Mouse (Mus musculus): ENCODE measurements at regions not wholly inside any gene's neighbourhood (a gene's known extent, or its start where the extent isn't known, plus 50 kb on each side); places are given as distances from the start of the nearest gene placed in this dataset.

DNA sequence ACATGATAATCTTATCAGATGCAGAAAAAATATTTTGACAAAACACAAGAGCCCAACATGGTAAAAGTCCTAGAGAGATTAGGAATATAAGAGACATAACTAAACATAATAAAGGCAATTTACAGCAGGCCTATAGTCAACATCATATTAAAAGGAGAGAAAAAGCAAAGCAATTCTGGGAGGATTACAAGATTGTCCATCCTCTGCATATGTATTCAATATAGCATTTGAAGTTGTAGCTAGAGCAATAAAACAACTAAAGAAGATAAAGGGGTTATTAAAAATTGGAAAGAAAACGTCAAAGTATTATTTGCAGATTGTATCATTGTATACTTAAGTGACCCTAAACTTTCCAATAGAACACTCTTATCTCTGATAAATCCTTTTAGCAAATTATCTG is 602.1 kb upstream of the Acvr2a start:
- H3K9me3 ChIP-seq (ENCODE audit: low read length) = 0 out of 2 replicates have a peak, but pooled peaks cover 2% of the 10 kb centered on the region
- TF ChIP-seq CTCF (IDR thresholded peaks at IDR 0.05) = no peak
- ATAC-seq (ENCODE audit: low FRiP score) (no peak), DNase-seq (ENCODE audit: low spot score) (no peak)
- H3K36me3 ChIP-seq (ENCODE audit: insufficient read depth, low read length) = no peaks in the 10 kb centered on the region
- H3K4me2 ChIP-seq (ENCODE audit: low read depth, low read length, poor library complexity, severe bottlenecking) = no peak overlapping the region
- H3K27ac ChIP-seq (ENCODE audit: low read depth, low read length) = no peak overlapping the region
- H3K27me3 ChIP-seq (ENCODE audit: insufficient read depth, low read length) = no peaks in the 10 kb centered on the region
- no peak overlapping the region for H3K4me3 ChIP-seq (ENCODE audit: low read depth, low read length)
- H3K4me1 ChIP-seq (ENCODE audit: insufficient read depth, low read length) = no peaks in the 10 kb centered on the region
- WGBS = 75% methylated on average over 1 of the region's 1 CpGs
- no peak overlapping the region for H3K9ac ChIP-seq (replicated peaks; ENCODE audit: low read length, poor library complexity, severe bottlenecking)

DNA sequence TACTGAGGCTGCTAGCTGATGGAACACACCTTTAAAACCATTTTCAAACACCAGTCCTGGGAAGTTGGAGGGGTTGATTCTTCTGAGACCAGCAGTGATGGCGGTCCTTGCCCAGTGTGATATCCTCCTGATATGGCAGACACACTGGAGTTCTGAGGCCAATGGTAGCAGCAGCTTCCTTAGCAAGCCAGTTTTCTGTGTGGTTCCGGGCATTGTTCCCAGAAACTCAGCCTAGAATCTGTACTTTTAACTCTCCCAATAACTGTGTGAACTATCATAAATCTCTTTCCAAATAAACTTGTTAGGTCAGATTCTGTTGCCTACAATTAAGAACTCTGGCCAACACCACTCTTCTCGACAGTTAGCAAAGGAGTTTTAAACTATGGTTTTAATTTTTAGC is 593.1 kb upstream of the Acvr2a start:
- H3K4me2 ChIP-seq (ENCODE audit: low read depth, low read length, poor library complexity, severe bottlenecking) = no peak overlapping the region
- H3K27ac ChIP-seq (ENCODE audit: low read depth, low read length) = no peak overlapping the region
- peak; percentile 7 for DNase-seq (ENCODE audit: low spot score)
- H3K9ac ChIP-seq (replicated peaks; ENCODE audit: low read length, poor library complexity, severe bottlenecking) = no peak overlapping the region
- no peak overlapping the region for H3K4me3 ChIP-seq (ENCODE audit: low read depth, low read length)
- no peak for TF ChIP-seq CTCF (IDR thresholded peaks at IDR 0.05)
- H3K4me1 ChIP-seq (ENCODE audit: insufficient read depth, low read length) = no peaks in the 10 kb centered on the region
- no peaks in the 10 kb centered on the region for H3K9me3 ChIP-seq (ENCODE audit: low read length)
- ATAC-seq (ENCODE audit: low FRiP score) = no peak
- 93% methylated on average over 3 of the region's 3 CpGs for WGBS
- no peaks in the 10 kb centered on the region for H3K27me3 ChIP-seq (ENCODE audit: insufficient read depth, low read length)
- no peaks in the 10 kb centered on the region for H3K36me3 ChIP-seq (ENCODE audit: insufficient read depth, low read length)

DNA sequence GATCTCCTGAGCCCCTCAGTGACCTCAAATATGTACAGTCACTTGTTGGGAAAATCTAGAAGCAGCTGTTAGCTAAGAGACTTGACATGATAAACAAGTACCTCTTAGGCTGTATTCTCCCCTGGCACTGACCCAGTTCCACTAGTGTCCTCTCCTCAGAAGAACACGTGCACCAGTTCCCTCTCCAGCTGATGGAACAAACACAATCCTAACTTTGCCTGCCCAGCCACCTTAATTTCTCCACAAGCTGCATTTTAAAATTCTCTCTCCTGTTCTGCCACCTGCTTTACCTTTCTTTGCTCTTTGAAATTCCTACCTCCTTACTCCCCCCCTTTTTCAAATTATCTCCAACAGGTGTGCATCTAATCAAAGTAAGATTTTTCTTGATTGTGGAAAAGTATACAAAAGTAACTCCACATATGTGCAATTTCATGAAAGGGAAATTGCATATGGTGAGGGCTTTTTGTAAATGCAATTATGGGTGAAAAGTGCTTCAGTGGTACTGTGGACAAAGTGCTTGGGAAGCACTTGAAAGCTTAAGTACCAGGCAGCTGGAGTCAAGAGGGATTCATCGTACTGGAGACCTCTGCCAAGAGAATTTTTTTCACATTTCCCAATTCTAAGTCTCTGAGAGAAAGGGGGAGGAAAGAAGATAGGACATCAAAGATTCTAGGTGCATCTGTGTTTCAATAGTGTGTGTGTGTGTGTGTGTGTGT is 590.7 kb upstream of the Acvr2a start:
- Histone ChIP-seq H3K4me1 (ENCODE audit: insufficient read depth, low read length) (no peaks in the 10 kb centered on the region), H3K9ac (replicated peaks; ENCODE audit: low read length, poor library complexity, severe bottlenecking) (no peak overlapping the region), H3K36me3 (ENCODE audit: insufficient read depth, low read length) (no peaks in the 10 kb centered on the region), H3K27me3 (ENCODE audit: insufficient read depth, low read length) (no peaks in the 10 kb centered on the region), H3K9me3 (ENCODE audit: low read length) (no peaks in the 10 kb centered on the region), H3K4me2 (ENCODE audit: low read depth, low read length, poor library complexity, severe bottlenecking) (no peak overlapping the region), H3K27ac (ENCODE audit: low read depth, low read length) (no peak overlapping the region), H3K4me3 (ENCODE audit: low read depth, low read length) (no peak overlapping the region)
- no peak for ATAC-seq (ENCODE audit: low FRiP score)
- DNase-seq (ENCODE audit: low spot score) = no peak
- 73% methylated on average over 2 of the region's 2 CpGs for WGBS
- no peak for TF ChIP-seq CTCF (IDR thresholded peaks at IDR 0.05)

DNA sequence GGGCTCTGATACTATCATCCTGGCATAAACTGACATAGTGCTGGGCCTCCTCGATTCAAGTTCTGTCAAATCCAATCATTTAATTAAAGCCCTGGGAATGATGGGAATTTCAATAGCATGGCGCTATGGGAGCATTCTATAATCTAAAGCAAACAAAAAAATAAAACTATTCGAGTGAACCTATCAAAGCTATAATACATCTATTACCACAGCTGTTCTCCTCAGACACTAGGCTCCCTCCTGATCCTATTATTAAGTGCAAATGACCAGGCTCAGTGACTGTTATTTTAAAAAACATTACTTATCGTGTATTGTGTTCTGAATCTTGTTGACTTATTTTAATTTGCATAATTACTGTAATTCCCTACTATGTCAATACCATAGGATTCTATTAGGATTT is 563.7 kb upstream of the Acvr2a start:
- WGBS = 71% methylated on average over 4 of the region's 4 CpGs
- H3K4me2 ChIP-seq (ENCODE audit: low read depth, low read length, poor library complexity, severe bottlenecking) = no peak overlapping the region
- DNase-seq (ENCODE audit: low spot score) (no peak), ATAC-seq (ENCODE audit: low FRiP score) (no peak)
- no peak overlapping the region for H3K27ac ChIP-seq (ENCODE audit: low read depth, low read length)
- no peaks in the 10 kb centered on the region for H3K9me3 ChIP-seq (ENCODE audit: low read length)
- TF ChIP-seq CTCF (IDR thresholded peaks at IDR 0.05) = no peak
- H3K36me3 ChIP-seq (ENCODE audit: insufficient read depth, low read length) = no peaks in the 10 kb centered on the region
- no peaks in the 10 kb centered on the region for H3K27me3 ChIP-seq (ENCODE audit: insufficient read depth, low read length)
- H3K4me3 ChIP-seq (ENCODE audit: low read depth, low read length) = no peak overlapping the region
- H3K4me1 ChIP-seq (ENCODE audit: insufficient read depth, low read length) = no peaks in the 10 kb centered on the region
- H3K9ac ChIP-seq (replicated peaks; ENCODE audit: low read length, poor library complexity, severe bottlenecking) = no peak overlapping the region

DNA sequence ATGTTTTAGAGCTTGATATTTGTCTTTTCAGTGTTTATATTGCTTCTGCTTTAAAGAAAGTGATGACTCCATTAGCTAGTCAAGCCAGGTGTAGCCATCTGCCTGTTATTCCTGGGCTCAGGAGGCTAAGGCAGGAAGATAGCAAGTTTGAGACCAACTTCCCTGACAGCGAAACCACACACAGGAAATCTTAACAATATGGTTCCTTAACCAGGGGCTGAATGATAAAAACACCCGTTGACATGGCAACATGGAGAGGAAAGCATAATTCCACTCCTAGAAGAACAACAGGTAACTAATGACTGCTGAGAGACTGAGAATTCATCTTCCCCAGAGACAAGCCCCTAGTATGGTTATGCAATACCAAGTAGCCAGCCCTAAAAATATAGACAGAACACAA is 553.6 kb upstream of the Acvr2a start:
- H3K36me3 ChIP-seq (ENCODE audit: insufficient read depth, low read length) = no peaks in the 10 kb centered on the region
- no peaks in the 10 kb centered on the region for H3K9me3 ChIP-seq (ENCODE audit: low read length)
- H3K9ac ChIP-seq (replicated peaks; ENCODE audit: low read length, poor library complexity, severe bottlenecking) = no peak overlapping the region
- no peak overlapping the region for H3K27ac ChIP-seq (ENCODE audit: low read depth, low read length)
- no peak overlapping the region for H3K4me2 ChIP-seq (ENCODE audit: low read depth, low read length, poor library complexity, severe bottlenecking)
- no peaks in the 10 kb centered on the region for H3K27me3 ChIP-seq (ENCODE audit: insufficient read depth, low read length)
- no peaks in the 10 kb centered on the region for H3K4me1 ChIP-seq (ENCODE audit: insufficient read depth, low read length)
- TF ChIP-seq CTCF (IDR thresholded peaks at IDR 0.05) = no peak
- DNase-seq (ENCODE audit: low spot score) (no peak), ATAC-seq (ENCODE audit: low FRiP score) (no peak)
- no peak overlapping the region for H3K4me3 ChIP-seq (ENCODE audit: low read depth, low read length)
- WGBS = 67% methylated on average over 2 of the region's 2 CpGs
